Mouse (Mus musculus) erythroblast, embryonic 14.5 days (primary cell): ENCODE measurements around the gene Lamtor1. TPM values are rescaled to one million over a fixed set of nuclear protein-coding genes. Genes with fewer than 3 reads are reported as not detected.
A peak's percentile ranks its signal among the peaks of the same experiment; 100 is the strongest.

Experiments
- H3K27me3 ChIP-seq: 2 replicates; pipeline ENCODE4 v1.6.1; 2012; ENCODE audit warnings: inconsistent platforms; ENCODE audit not compliant: control insufficient read depth
- H3K36me3 ChIP-seq: 2 replicates; pipeline ENCODE4 v1.6.1; 2012; ENCODE audit warnings: mild to moderate bottlenecking, inconsistent platforms; ENCODE audit not compliant: control insufficient read depth
- H3K4me1 ChIP-seq: 2 replicates; pipeline ENCODE4 v1.6.1; 2012; ENCODE audit warnings: inconsistent platforms; ENCODE audit not compliant: control insufficient read depth
- H3K4me3 ChIP-seq: replicated peaks from 2 replicates; pipeline ENCODE3; 2012; ENCODE audit warnings: moderate library complexity, mild to moderate bottlenecking, inconsistent platforms
- H3K9me3 ChIP-seq: 2 replicates; pipeline ENCODE4 v1.6.1; 2012; ENCODE audit warnings: low read length, inconsistent platforms, mixed read lengths; ENCODE audit not compliant: control insufficient read depth
- GATA1 ChIP-seq: IDR thresholded peaks from 2 replicates; pipeline ENCODE4 v1.6.1; 2012; ENCODE audit warnings: low read length, inconsistent platforms, mixed read lengths
- TAL1 ChIP-seq: IDR thresholded peaks from 3 replicates; pipeline ENCODE4 v1.6.1; 2012; ENCODE audit warnings: low read length, inconsistent platforms, mixed read lengths
- polyA plus RNA-seq: library from polyadenylated mRNA; stranded (reverse); fragments of >175 nt; gene quantifications from 2 replicates; pipeline ENCODE4 v1.2.3, GENCODE M21; 2012

Gene Lamtor1
- 10.4 and 12.4 TPM in 2 replicates for polyA plus RNA-seq

DNA sequence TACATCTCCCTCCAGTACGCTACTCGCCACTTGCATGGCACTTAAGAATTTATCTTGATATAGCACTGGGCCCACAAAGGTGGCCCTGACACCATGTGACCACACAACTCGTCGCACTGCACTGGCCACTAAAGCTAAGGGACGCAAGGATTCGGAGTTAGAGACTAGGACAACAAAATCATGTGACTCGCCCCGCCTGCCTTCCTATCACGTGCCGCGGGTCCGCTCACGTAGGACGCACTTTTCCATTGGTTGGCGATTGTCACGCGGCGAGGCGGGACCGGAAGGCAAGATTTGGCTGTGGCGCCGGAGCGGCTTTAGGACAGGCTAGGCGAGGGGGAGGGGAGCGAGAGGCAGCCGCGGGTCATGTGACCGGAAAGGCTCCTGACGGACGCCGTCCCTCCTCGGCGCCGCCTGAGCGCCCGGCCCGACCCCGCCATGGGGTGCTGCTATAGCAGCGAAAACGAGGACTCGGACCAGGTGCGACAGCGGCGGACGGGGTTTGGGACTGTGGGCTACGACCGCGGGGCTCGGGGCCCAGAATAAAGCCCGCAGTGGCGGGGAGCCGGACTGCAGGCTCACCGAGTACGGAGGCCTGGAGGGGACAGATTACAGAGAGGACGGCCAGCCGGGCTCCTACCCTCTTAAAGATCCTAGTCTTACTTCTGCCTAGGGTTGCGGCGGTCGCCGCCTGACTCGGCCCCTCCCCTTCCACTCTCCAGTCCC, at the start of gene Lamtor1:
Gene Lamtor1 (plus strand): TSS at position 344 of the 726 bp plus-strand sequence.
- TF ChIP-seq TAL1 (no peak), GATA1 (no peak)
- H3K9me3 ChIP-seq: peaks cover 2% of the 10 kb centered on the region; the same call in 1 of the 2 replicates
- H3K4me3 ChIP-seq: peak within 1 kb of the TSS; percentile 93
- H3K27me3 ChIP-seq: no peaks in the 10 kb centered on the region
- peaks cover 42% of the 10 kb centered on the region for H3K4me1 ChIP-seq
- peaks cover 53% of the 10 kb centered on the region for H3K36me3 ChIP-seq

- Histone ChIP-seq H3K36me3 (no peaks in the 10 kb centered on the region), H3K4me1 (no peaks in the 10 kb centered on the region), H3K4me3 (no peak within 1 kb of the TSS), H3K27me3 (no peaks in the 10 kb centered on the region), H3K9me3 (no peaks in the 10 kb centered on the region)
- TF ChIP-seq TAL1 (no peak), GATA1 (no peak)
These were observed 48.6 kb upstream of the Lamtor1 start, which contains the start of gene Folr2 for GRCm38 (mm10) chr7:101857094-101857493. Folr2 (minus strand) TSS chr7:101857194.

DNA sequence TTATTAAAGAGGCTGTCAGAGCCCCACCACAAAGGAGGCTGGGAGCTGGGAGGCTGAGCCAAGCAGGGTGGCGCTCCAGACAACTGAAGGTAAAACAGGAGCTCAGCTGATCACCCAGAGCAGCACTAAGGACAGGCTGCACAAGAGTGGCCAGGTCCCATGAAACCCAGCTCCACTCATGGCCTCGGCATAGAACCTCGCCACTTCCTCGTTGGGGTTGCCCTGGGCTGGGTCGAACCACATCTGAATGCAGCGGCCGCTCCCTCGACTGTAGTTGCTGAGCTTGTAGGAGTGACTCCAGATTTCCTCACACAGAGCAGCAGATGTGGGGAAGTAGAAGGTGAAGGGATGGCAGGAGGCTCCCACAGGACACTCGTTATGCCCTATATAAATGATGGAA, 47.3 kb upstream of the Lamtor1 start:
- TF ChIP-seq GATA1 (no peak), TAL1 (no peak)
- Histone ChIP-seq H3K4me1 (no peaks in the 10 kb centered on the region), H3K27me3 (no peaks in the 10 kb centered on the region), H3K4me3 (no peak overlapping the region), H3K36me3 (no peaks in the 10 kb centered on the region), H3K9me3 (no peaks in the 10 kb centered on the region)

- Histone ChIP-seq H3K36me3 (no peaks in the 10 kb centered on the region), H3K4me3 (no peak overlapping the region), H3K4me1 (no peaks in the 10 kb centered on the region), H3K27me3 (no peaks in the 10 kb centered on the region), H3K9me3 (no peaks in the 10 kb centered on the region)
- TF ChIP-seq GATA1 (no peak), TAL1 (no peak)
These were observed 44.7 kb upstream of the Lamtor1 start for GRCm38 (mm10) chr7:101860978-101861377.

DNA sequence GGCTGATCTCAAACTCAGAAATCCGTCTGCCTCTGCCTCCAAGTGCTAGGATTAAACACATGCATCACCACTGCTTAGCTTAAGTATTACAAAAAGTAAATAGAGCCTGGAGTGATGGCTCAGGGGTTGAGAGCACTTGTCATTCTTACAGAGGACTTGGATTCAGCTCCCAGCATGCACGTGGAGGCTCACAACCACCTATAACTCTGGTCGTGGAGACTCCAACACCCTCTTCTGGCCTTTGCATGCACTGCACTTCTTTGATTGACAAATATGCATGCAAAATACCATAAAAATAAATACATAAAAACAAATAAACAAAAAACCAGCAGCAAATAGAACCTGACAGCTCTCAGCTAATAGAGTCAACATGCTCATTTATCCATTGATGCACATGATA, 43.4 kb upstream of the Lamtor1 start:
- no peak for TF ChIP-seq TAL1
- no peak for TF ChIP-seq GATA1
- no peaks in the 10 kb centered on the region for H3K4me1 ChIP-seq
- H3K27me3 ChIP-seq: no peaks in the 10 kb centered on the region
- no peaks in the 10 kb centered on the region for H3K9me3 ChIP-seq
- H3K36me3 ChIP-seq: no peaks in the 10 kb centered on the region
- H3K4me3 ChIP-seq: no peak overlapping the region

DNA sequence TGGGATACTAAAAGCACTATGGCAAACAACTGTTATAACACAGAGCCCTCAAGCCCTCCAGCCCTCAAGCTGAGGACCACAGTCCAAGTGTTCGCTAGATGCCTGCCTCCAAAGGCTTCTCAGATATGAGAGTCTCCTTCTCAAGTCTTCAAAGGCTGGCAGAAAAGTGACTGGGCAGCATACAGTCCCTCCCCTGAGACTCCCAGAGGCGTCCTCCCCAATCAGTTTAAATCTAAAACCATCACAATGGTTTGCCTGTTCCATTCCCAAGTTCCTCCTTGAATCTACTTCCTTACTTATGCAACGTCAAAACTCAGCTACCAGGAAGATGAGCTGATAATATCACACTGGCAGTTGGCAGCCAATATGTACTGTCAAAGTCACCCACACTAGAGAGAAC, 42.3 kb upstream of the Lamtor1 start, which contains the start of gene Anapc15:
Gene Anapc15 (plus strand): TSS at position 301 of the 400 bp plus-strand sequence.
- TF ChIP-seq GATA1: no peak
- TF ChIP-seq TAL1: no peak
- Histone ChIP-seq H3K27me3 (no peaks in the 10 kb centered on the region), H3K4me3 (no peak within 1 kb of the TSS), H3K36me3 (no peaks in the 10 kb centered on the region), H3K4me1 (no peaks in the 10 kb centered on the region), H3K9me3 (no peaks in the 10 kb centered on the region)

GRCm38 (mm10) chr7:101866491-101867265, 39.0 kb upstream of the Lamtor1 start:
- Histone ChIP-seq H3K9me3 (no peaks in the 10 kb centered on the region), H3K36me3 (no peaks in the 10 kb centered on the region), H3K4me1 (peaks cover 3% of the 10 kb centered on the region; the same call in 1 of the 2 replicates), H3K4me3 (no peak overlapping the region), H3K27me3 (no peaks in the 10 kb centered on the region)
- TF ChIP-seq TAL1 (no peak), GATA1 (no peak)

DNA sequence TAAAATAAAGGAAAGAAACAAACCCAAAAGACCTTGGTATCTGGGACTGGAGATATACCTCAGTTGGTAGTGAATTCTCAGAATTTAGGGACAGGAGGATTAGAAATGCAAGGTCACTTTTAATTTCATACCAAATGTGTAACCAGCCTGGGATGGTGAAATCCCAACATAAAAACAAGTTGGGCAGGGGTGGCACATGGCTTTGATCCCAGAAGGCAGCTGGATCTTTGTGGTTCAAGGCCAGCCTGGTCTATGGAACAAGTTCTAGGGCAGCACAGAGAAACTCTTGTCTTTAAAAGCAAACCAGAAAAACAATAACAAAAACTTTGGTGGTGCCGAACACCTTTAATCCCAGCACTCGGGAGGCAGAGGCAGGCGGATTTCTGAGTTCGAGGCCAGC, 38.2 kb upstream of the Lamtor1 start:
- TF ChIP-seq TAL1 (no peak), GATA1 (no peak)
- no peaks in the 10 kb centered on the region for H3K36me3 ChIP-seq
- H3K4me3 ChIP-seq: no peak overlapping the region
- no peaks in the 10 kb centered on the region for H3K9me3 ChIP-seq
- peaks cover 3% of the 10 kb centered on the region; the same call in 1 of the 2 replicates for H3K4me1 ChIP-seq
- H3K27me3 ChIP-seq: no peaks in the 10 kb centered on the region
